10 mouse cellular contexts compared by ENCODE assay signal in the genomic region with DNA sequence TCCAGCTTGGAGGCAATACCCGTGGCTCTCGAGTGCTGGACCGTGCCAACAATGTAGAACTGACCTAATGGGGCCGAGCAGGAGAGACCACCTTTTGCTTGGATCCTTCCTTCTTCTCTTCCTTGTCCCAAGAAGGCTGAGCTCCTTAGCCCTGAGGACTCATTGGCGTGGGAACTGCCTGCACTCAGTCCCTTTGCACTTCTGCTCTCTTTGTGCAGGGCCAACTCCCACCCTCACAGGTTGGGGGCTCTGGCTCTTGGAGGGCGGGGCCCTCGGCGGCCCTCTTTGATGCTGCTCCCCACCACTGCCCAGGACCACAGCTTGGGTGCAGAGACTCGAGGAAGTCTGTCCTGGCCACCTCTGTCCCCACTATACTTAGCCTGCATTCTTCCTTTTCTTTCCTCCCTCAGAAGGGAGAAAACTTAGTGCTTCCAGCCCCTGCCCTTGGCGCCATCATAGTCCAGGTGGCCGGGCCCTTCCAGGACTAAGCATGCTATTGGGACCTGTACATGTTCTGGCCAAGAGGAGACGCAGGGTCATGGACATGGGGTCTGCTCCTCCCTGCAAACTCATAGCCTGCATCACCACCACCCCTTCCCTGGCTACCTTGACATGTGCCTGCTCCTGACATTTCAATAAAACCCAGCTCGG. TPM values are rescaled to one million over a fixed set of nuclear protein-coding genes. Genes with fewer than 3 reads are reported as not detected.
DNase-seq lines count a peak whose midpoint lies in the region; ATAC-seq and TF ChIP-seq lines count a peak whose summit lies in the region.
"Had no signal": no experiment of that assay in that cellular context is flagged by ENCODE, and none has a peak within 500 bp of the region (broad histone marks: within the 10 kb centered on the region; RNA-seq: fewer than 3 reads in every experiment).

No protein-coding gene starts in this region.

- H3K4me2 ChIP-seq in kidney, postnatal 0 days (ENCODE audit: low read length), result peak overlapping the region; percentile 76; the same call in 1 of the 2 replicates
- H3K4me2 ChIP-seq in intestine, embryonic 15.5 days (replicated peaks), result peak overlapping the region; percentile 64
- H3K4me2 ChIP-seq in midbrain, embryonic 16.5 days (ENCODE audit: low read length), result peak overlapping the region; percentile 84; the same call in 1 of the 2 replicates

- peak; percentile 61 for DNase-seq in cerebellum, adult 9-11 months
- no peak for DNase-seq in cerebellum, postnatal 4 days (ENCODE audit: low spot score in 2 of 2)
- no peak for DNase-seq in kidney, postnatal 0 days (ENCODE audit: low spot score)
- DNase-seq in kidney, postnatal 36 days, result no peak
- DNase-seq in B cell, adult 2 months, result no peak
- DNase-seq in right cerebral cortex, postnatal 14 days, result no peak

- H3K9me3 ChIP-seq in kidney, postnatal 0 days (replicated peaks; ENCODE audit: low read length), result no peaks in the 10 kb centered on the region
- no peaks in the 10 kb centered on the region for H3K9me3 ChIP-seq in intestine, embryonic 15.5 days
- no peaks in the 10 kb centered on the region for H3K9me3 ChIP-seq in midbrain, embryonic 16.5 days (replicated peaks; ENCODE audit: control insufficient read depth, low read length, poor library complexity, severe bottlenecking)

- H3K27ac ChIP-seq in kidney, postnatal 0 days, result no peak overlapping the region
- H3K27ac ChIP-seq in intestine, embryonic 15.5 days, result no peak overlapping the region
- H3K27ac ChIP-seq in midbrain, embryonic 16.5 days (ENCODE audit: low read length), result 0 out of 2 replicates have a peak overlapping the region, but pooled peaks have one; percentile 10

- no peak overlapping the region for H3K9ac ChIP-seq in kidney, postnatal 0 days (ENCODE audit: low read depth, low read length)
- no peak overlapping the region for H3K9ac ChIP-seq in intestine, embryonic 15.5 days
- H3K9ac ChIP-seq in midbrain, embryonic 16.5 days (ENCODE audit: low read depth, low read length), result peak overlapping the region; percentile 95; the same call in 1 of the 2 replicates

- TF ChIP-seq CTCF in kidney, postnatal 0 days (IDR thresholded peaks at IDR 0.05; ENCODE audit: low read depth), result no peak

- 88% methylated on average over 13 of the region's 13 CpGs for WGBS in kidney, postnatal 0 days
- 92% methylated on average over 13 of the region's 13 CpGs for WGBS in intestine, embryonic 15.5 days
- WGBS in midbrain, embryonic 16.5 days, result 92% methylated on average over 13 of the region's 13 CpGs

- no peak overlapping the region for H3K4me3 ChIP-seq in kidney, postnatal 0 days (replicated peaks; ENCODE audit: low read depth, low read length)
- H3K4me3 ChIP-seq in intestine, embryonic 15.5 days (replicated peaks), result peak overlapping the region; percentile 83; the same call in 1 of the 2 replicates
- no peak overlapping the region for H3K4me3 ChIP-seq in midbrain, embryonic 16.5 days (ENCODE audit: low read depth, low read length)

- H3K27me3 ChIP-seq in kidney, postnatal 0 days (ENCODE audit: insufficient read depth, low read length), result no peaks in the 10 kb centered on the region
- H3K27me3 ChIP-seq in intestine, embryonic 15.5 days (replicated peaks), result no peaks in the 10 kb centered on the region
- no peaks in the 10 kb centered on the region for H3K27me3 ChIP-seq in midbrain, embryonic 16.5 days (ENCODE audit: control insufficient read depth, insufficient read depth, low read depth, low read length)

- H3K36me3 ChIP-seq in kidney, postnatal 0 days (ENCODE audit: insufficient read depth, low read length), result peaks cover 12% of the 10 kb centered on the region; the same call in 1 of the 2 replicates
- H3K36me3 ChIP-seq in intestine, embryonic 15.5 days, result peaks cover 11% of the 10 kb centered on the region
- H3K36me3 ChIP-seq in midbrain, embryonic 16.5 days (ENCODE audit: control insufficient read depth, insufficient read depth, low read length), result peaks cover 8% of the 10 kb centered on the region; the same call in 1 of the 2 replicates

- peaks cover 30% of the 10 kb centered on the region for H3K4me1 ChIP-seq in kidney, postnatal 0 days (replicated peaks; ENCODE audit: insufficient read depth, low read length)
- H3K4me1 ChIP-seq in intestine, embryonic 15.5 days (replicated peaks), result peaks cover 28% of the 10 kb centered on the region
- H3K4me1 ChIP-seq in midbrain, embryonic 16.5 days (ENCODE audit: control insufficient read depth, insufficient read depth, low read length), result peaks cover 32% of the 10 kb centered on the region

- no peak for ATAC-seq in kidney, postnatal 0 days (replicated peaks; ENCODE audit: low FRiP score, low read depth)
- ATAC-seq in intestine, embryonic 15.5 days, result no peak
- no peak for ATAC-seq in midbrain, embryonic 16.5 days

RNA-seq across cellular contexts. Expression of gene AI837181, which starts 1.8 kb away (rescaled TPM):
- polyA plus RNA-seq in kidney, postnatal 0 days (2015; fragmentation: Nextera tagmentation; extraction: Ambion mirVana), result 55.7 and 55.8 TPM in 2 replicates
- 42.6 and 45.8 TPM in 2 replicates for polyA plus RNA-seq in intestine, embryonic 15.5 days (2015; fragmentation: Nextera tagmentation; extraction: Ambion mirVana)
- polyA plus RNA-seq in midbrain, embryonic 16.5 days (2015; fragmentation: Nextera tagmentation; extraction: Ambion mirVana), result 61.8 and 67.9 TPM in 2 replicates

RNA-seq across cellular contexts. Expression of gene Drap1, which starts 2.0 kb away (rescaled TPM):
- polyA plus RNA-seq in kidney, postnatal 0 days (2015; fragmentation: Nextera tagmentation; extraction: Ambion mirVana), result 237 and 246 TPM in 2 replicates
- polyA plus RNA-seq in intestine, embryonic 15.5 days (2015; fragmentation: Nextera tagmentation; extraction: Ambion mirVana), result 198 and 200 TPM in 2 replicates
- polyA plus RNA-seq in midbrain, embryonic 16.5 days (2015; fragmentation: Nextera tagmentation; extraction: Ambion mirVana), result 288 and 310 TPM in 2 replicates

RNA-seq across cellular contexts. Expression of gene Fosl1, which starts 20.6 kb away (rescaled TPM):
- polyA plus RNA-seq in kidney, postnatal 0 days (2015; fragmentation: Nextera tagmentation; extraction: Ambion mirVana), result 0.32 TPM in 1 of 2 replicates, not detected in the other
- not detected in 2 replicates for polyA plus RNA-seq in intestine, embryonic 15.5 days (2015; fragmentation: Nextera tagmentation; extraction: Ambion mirVana)
- polyA plus RNA-seq in midbrain, embryonic 16.5 days (2015; fragmentation: Nextera tagmentation; extraction: Ambion mirVana), result not detected in 2 replicates
- polyA plus RNA-seq: brain, embryonic 14.5 days; neural tube, embryonic 11.5 days had no signal

RNA-seq across cellular contexts. Expression of gene Tsga10ip, which starts 24.4 kb away (rescaled TPM):
- 0.31 and 0.39 TPM in 2 replicates for polyA plus RNA-seq in kidney, postnatal 0 days (2015; fragmentation: Nextera tagmentation; extraction: Ambion mirVana)
- 4.3 and 10.8 TPM in 2 replicates for polyA plus RNA-seq in intestine, embryonic 15.5 days (2015; fragmentation: Nextera tagmentation; extraction: Ambion mirVana)
- not detected in 2 replicates for polyA plus RNA-seq in midbrain, embryonic 16.5 days (2015; fragmentation: Nextera tagmentation; extraction: Ambion mirVana)
- polyA plus RNA-seq: neural tube, embryonic 11.5 days had no signal

RNA-seq across cellular contexts. Expression of gene Ccdc85b, which starts 30.9 kb away (rescaled TPM):
- polyA plus RNA-seq in kidney, postnatal 0 days (2015; fragmentation: Nextera tagmentation; extraction: Ambion mirVana), result 12.2 and 15.6 TPM in 2 replicates
- 8.2 and 8.7 TPM in 2 replicates for polyA plus RNA-seq in intestine, embryonic 15.5 days (2015; fragmentation: Nextera tagmentation; extraction: Ambion mirVana)
- 9.5 and 10.2 TPM in 2 replicates for polyA plus RNA-seq in midbrain, embryonic 16.5 days (2015; fragmentation: Nextera tagmentation; extraction: Ambion mirVana)
